Mouse (Mus musculus): ENCODE data around the gene Ust. TPM values are rescaled to one million over a fixed set of nuclear protein-coding genes. Genes with fewer than 3 reads are reported as not detected.

The Ust gene
- polyA plus RNA-seq, 1 experiment from 2014 or later: 8.5 TPM

DNA sequence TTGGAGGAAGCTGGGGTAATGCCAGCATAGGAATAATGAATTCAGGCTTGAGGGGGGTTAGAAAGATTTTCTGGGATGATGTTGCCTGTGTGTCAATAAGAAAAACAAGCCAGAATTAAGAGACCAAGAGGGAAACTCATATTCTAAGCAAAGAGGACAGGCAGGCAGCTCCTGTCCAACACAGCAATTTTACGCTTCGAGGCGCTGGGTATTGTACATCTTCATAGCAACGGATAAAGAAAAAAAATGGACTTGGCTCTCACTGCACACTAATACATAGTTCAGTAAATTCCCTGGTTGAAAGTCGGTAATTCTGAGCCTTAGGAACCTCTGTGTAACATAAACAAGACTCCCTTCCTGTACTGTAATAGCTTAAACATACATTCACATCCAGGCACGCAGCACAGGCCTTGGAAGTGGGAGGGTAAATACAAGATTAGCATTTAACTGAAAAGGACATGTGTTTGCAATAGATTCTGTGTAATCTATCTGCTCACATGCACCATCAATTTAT, 99.1 kb downstream of the Ust start:
- Histone ChIP-seq H3K4me2 (no peak overlapping the region), H3K4me3 (no peak overlapping the region), H3K27ac (no peak overlapping the region), H3K27me3 (no peaks in the 10 kb centered on the region), H3K36me3 (no peaks in the 10 kb centered on the region), H3K4me1 (peaks cover 14% of the 10 kb centered on the region), H3K9ac (no peak overlapping the region), H3K9me3 (no peaks in the 10 kb centered on the region)
- ATAC-seq (ENCODE audit: insufficient number of reproducible peaks, insufficient read depth, low FRiP score, low TSS enrichment, low read depth): no peak
- WGBS: 51% methylated on average over 6 of the region's 6 CpGs

- WGBS: 78% methylated on average over 5 of the region's 5 CpGs
- no peak overlapping the region for H3K4me3 ChIP-seq
- no peak for ATAC-seq (ENCODE audit: insufficient number of reproducible peaks, insufficient read depth, low FRiP score, low TSS enrichment, low read depth)
- H3K36me3 ChIP-seq: no peaks in the 10 kb centered on the region
- H3K27me3 ChIP-seq: no peaks in the 10 kb centered on the region
- H3K9me3 ChIP-seq: no peaks in the 10 kb centered on the region
- no peak overlapping the region for H3K27ac ChIP-seq
- H3K4me2 ChIP-seq: no peak overlapping the region
- peaks cover 14% of the 10 kb centered on the region for H3K4me1 ChIP-seq
- H3K9ac ChIP-seq: no peak overlapping the region
These were observed 103.2 kb downstream of the Ust start for GRCm38 (mm10) chr10:8415474-8415873.

DNA sequence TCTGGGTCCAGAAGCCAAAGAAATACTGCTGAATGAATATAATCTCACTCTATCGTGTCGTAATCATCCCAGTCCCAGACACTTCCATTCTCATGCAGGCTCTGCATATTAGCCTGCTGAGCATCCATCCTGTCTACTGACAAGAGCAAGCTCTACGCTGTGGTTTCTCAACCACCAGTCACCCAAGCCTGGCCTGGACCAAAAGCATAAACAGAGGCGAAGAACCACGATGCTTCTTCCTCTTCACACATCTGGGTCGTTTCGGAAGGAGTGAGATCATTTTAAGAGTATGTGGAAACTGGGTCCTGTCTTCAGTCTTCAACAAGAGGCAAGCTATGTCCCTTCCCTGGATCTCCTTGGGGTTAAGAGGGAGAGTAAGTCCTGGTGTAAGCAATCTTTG, 103.6 kb downstream of the Ust start:
- ATAC-seq (ENCODE audit: insufficient number of reproducible peaks, insufficient read depth, low FRiP score, low TSS enrichment, low read depth): no peak
- 91% methylated on average over 7 of the region's 7 CpGs for WGBS
- Histone ChIP-seq H3K27ac (no peak overlapping the region), H3K36me3 (no peaks in the 10 kb centered on the region), H3K9me3 (no peaks in the 10 kb centered on the region), H3K4me1 (peaks cover 9% of the 10 kb centered on the region), H3K9ac (no peak overlapping the region), H3K4me2 (no peak overlapping the region), H3K4me3 (no peak overlapping the region), H3K27me3 (no peaks in the 10 kb centered on the region)

DNA sequence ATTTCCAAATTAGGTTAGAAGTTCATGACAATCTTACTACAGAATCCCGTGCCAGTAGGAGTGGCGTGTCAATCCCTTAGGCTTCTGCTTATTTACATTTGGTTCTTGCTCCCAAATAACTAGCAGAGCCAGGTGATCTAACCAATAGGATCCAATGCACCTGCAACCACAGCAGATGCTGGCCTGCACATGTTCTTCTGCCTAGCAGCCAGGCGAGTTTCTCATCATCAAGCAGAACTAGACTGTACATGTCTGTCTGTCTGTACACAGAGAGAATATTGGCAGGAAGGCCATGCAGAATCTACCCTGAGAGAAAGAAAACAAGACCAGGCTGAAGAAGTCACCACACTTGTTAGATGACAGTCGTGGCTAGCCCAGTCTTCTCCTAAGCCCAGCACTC, 113.5 kb downstream of the Ust start:
- Histone ChIP-seq H3K4me1 (no peaks in the 10 kb centered on the region), H3K27me3 (no peaks in the 10 kb centered on the region), H3K9ac (no peak overlapping the region), H3K27ac (no peak overlapping the region), H3K4me3 (no peak overlapping the region), H3K36me3 (no peaks in the 10 kb centered on the region), H3K4me2 (no peak overlapping the region), H3K9me3 (no peaks in the 10 kb centered on the region)
- no peak for ATAC-seq (ENCODE audit: insufficient number of reproducible peaks, insufficient read depth, low FRiP score, low TSS enrichment, low read depth)
- 81% methylated on average over 4 of the region's 4 CpGs for WGBS

DNA sequence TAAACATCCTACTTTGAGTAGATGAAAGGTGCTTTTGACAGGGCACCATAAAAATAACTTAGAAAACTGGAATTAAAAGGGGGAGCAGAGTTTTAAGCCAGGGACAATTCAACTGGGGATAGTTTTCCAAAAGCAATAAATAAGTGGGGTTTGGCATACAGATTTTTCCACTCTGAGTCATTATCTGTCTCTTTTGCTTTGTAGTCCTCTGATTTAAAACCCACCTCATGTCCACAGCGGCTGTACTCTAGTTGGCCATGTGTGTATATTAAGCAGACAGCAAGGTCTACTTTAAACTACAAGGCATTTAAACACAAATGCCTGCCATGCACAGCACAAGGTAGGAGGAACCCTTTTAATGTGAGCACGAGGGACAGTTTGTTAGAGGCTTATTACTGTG, 126.4 kb downstream of the Ust start:
- ATAC-seq (ENCODE audit: insufficient number of reproducible peaks, insufficient read depth, low FRiP score, low TSS enrichment, low read depth): no peak
- Histone ChIP-seq H3K4me3 (no peak overlapping the region), H3K27me3 (no peaks in the 10 kb centered on the region), H3K4me2 (no peak overlapping the region), H3K9me3 (no peaks in the 10 kb centered on the region), H3K9ac (no peak overlapping the region), H3K27ac (no peak overlapping the region), H3K36me3 (no peaks in the 10 kb centered on the region), H3K4me1 (no peaks in the 10 kb centered on the region)
- WGBS: 84% methylated on average over 2 of the region's 2 CpGs

- H3K4me3 ChIP-seq: no peak overlapping the region
- H3K4me2 ChIP-seq: no peak overlapping the region
- no peak for ATAC-seq (ENCODE audit: insufficient number of reproducible peaks, insufficient read depth, low FRiP score, low TSS enrichment, low read depth)
- H3K9me3 ChIP-seq: no peaks in the 10 kb centered on the region
- no peaks in the 10 kb centered on the region for H3K27me3 ChIP-seq
- H3K36me3 ChIP-seq: no peaks in the 10 kb centered on the region
- 43% methylated on average over 4 of the region's 4 CpGs for WGBS
- no peak overlapping the region for H3K27ac ChIP-seq
- no peaks in the 10 kb centered on the region for H3K4me1 ChIP-seq
- no peak overlapping the region for H3K9ac ChIP-seq
These were observed 127.3 kb downstream of the Ust start for GRCm38 (mm10) chr10:8391264-8391748.

DNA sequence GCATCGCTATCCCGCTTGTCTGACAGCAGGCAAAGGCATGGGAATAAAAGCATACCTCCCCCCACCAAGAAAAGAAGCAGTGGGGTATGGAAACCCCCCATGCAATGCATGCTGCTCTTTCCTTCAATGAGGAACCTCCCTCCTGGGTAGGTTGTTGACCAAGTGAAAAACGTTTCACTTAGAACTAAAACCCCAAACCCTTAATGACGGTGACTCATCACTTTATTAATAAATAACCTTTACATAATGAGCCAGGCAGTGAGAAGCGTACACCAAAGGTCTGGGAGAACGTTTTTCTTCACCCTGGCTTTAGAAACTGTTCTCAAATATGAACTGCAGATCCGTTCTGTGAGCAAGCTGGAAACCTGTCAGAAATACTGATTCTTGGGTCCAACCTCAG, 130.4 kb downstream of the Ust start:
- Histone ChIP-seq H3K4me1 (no peaks in the 10 kb centered on the region), H3K9me3 (no peaks in the 10 kb centered on the region), H3K9ac (no peak overlapping the region), H3K36me3 (no peaks in the 10 kb centered on the region), H3K4me3 (no peak overlapping the region), H3K4me2 (no peak overlapping the region), H3K27ac (no peak overlapping the region), H3K27me3 (no peaks in the 10 kb centered on the region)
- 80% methylated on average over 7 of the region's 7 CpGs for WGBS
- ATAC-seq (ENCODE audit: insufficient number of reproducible peaks, insufficient read depth, low FRiP score, low TSS enrichment, low read depth): no peak

DNA sequence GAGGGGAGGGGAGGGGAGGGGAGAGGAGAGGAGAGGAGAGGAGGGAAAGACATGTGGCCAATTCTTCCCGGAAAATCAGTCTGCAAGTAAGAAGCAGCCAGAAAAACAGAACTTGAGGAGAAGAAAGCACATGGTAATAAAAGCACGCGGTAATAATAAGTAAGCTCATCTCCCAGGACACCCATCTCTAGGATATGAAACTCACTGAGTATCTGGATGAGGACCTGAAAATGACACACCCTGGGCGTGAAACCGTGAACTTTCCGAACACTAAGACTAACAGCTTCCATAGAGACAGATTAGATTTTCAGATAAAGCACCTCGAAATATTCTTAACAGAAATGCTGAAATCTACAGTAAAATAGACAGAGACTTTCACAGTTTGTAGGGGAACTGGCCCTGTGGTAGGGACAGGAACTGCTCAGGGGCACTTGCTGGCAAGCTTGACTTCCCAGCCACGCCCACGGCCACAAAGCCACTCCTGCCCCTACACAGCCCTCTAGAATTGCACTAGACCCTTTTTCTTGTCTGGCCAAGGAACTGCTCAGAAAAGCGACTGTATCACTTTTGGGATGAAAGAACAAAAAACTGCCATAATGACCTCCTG, 148.6 kb downstream of the Ust start:
- Histone ChIP-seq H3K9me3 (no peaks in the 10 kb centered on the region), H3K27ac (no peak overlapping the region), H3K4me3 (no peak overlapping the region), H3K27me3 (no peaks in the 10 kb centered on the region), H3K4me2 (no peak overlapping the region), H3K9ac (no peak overlapping the region), H3K36me3 (no peaks in the 10 kb centered on the region), H3K4me1 (peaks cover 4% of the 10 kb centered on the region; the same call in 1 of the 2 replicates)
- 73% methylated on average over 10 of the region's 10 CpGs for WGBS
- ATAC-seq (ENCODE audit: insufficient number of reproducible peaks, insufficient read depth, low FRiP score, low TSS enrichment, low read depth): no peak

- no peak overlapping the region for H3K4me2 ChIP-seq
- no peaks in the 10 kb centered on the region for H3K27me3 ChIP-seq
- H3K9me3 ChIP-seq: no peaks in the 10 kb centered on the region
- H3K9ac ChIP-seq: no peak overlapping the region
- H3K36me3 ChIP-seq: no peaks in the 10 kb centered on the region
- H3K27ac ChIP-seq: no peak overlapping the region
- ATAC-seq (ENCODE audit: insufficient number of reproducible peaks, insufficient read depth, low FRiP score, low TSS enrichment, low read depth): no peak
- H3K4me1 ChIP-seq: peaks cover 4% of the 10 kb centered on the region; the same call in 1 of the 2 replicates
- H3K4me3 ChIP-seq: no peak overlapping the region
- WGBS: 38% methylated on average over 1 of the region's 1 CpGs
These were observed 152.8 kb downstream of the Ust start for GRCm38 (mm10) chr10:8365816-8366215.

DNA sequence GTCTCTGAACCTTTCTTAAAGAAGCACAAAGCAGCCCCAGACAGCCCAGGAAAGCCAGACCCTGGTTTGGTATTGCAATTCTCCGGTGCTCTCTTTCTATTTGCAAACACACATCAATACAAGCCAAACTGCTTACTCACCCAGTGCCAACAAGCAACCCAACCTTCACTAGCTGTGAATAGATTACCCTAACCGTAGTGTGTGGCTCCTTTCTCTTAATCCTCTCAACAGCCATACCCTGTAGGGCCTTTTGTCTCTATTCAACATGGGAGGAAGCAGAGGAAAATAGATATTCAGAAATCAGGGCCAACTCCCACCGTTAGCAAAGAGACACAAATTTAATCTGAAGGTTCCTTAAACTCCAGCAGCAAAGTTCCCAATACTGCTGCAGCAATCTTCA, 154.4 kb downstream of the Ust start:
- H3K4me3 ChIP-seq: no peak overlapping the region
- no peak overlapping the region for H3K9ac ChIP-seq
- 58% methylated on average over 3 of the region's 3 CpGs for WGBS
- no peak overlapping the region for H3K4me2 ChIP-seq
- no peak overlapping the region for H3K27ac ChIP-seq
- no peaks in the 10 kb centered on the region for H3K27me3 ChIP-seq
- ATAC-seq (ENCODE audit: insufficient number of reproducible peaks, insufficient read depth, low FRiP score, low TSS enrichment, low read depth): no peak
- H3K9me3 ChIP-seq: no peaks in the 10 kb centered on the region
- no peaks in the 10 kb centered on the region for H3K4me1 ChIP-seq
- no peaks in the 10 kb centered on the region for H3K36me3 ChIP-seq

GRCm38 (mm10) chr10:8363281-8363680, 155.3 kb downstream of the Ust start:
- H3K9me3 ChIP-seq: no peaks in the 10 kb centered on the region
- no peak overlapping the region for H3K4me2 ChIP-seq
- no peaks in the 10 kb centered on the region for H3K36me3 ChIP-seq
- H3K4me1 ChIP-seq: no peaks in the 10 kb centered on the region
- H3K9ac ChIP-seq: no peak overlapping the region
- 63% methylated on average over 8 of the region's 8 CpGs for WGBS
- no peaks in the 10 kb centered on the region for H3K27me3 ChIP-seq
- ATAC-seq (ENCODE audit: insufficient number of reproducible peaks, insufficient read depth, low FRiP score, low TSS enrichment, low read depth): no peak
- no peak overlapping the region for H3K4me3 ChIP-seq
- no peak overlapping the region for H3K27ac ChIP-seq

DNA sequence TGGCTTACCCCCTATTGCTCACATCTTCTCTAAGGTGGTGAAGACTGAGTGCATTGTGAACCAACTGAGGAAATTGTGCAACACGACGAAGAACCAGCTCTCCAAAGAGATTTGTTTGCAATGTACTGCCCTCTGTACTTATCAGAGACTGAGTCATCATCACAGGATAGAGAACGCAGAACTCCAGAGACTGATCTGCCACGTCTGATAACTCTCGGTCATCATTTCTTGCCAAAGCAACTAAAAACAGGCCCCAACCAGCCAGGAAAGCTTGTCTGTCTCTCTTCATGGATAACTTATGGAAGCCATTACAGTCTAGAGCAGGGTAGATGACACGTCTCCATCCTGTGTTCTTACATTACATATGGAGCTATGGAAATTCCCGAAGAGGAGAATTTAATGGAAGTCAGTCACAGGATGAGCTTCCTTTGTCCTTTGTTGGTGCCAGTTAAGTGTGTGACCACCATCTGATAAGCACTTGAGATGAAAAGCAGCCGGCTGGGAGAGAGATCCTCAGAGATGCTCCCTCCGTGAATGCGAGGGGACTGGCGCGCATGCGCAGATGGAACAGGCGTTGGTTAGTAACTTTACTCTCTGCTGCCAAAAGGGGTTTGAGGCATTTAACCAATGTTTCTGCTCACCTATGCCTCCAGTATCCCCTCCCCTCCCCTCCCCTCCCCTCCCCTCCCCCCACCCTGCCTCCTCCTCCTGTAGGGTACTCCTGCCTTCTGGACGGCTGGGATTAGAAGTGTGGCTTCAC, 160.2 kb downstream of the Ust start:
- Histone ChIP-seq H3K4me2 (no peak overlapping the region), H3K36me3 (no peaks in the 10 kb centered on the region), H3K9ac (no peak overlapping the region), H3K9me3 (no peaks in the 10 kb centered on the region), H3K4me1 (no peaks in the 10 kb centered on the region), H3K4me3 (no peak overlapping the region), H3K27me3 (no peaks in the 10 kb centered on the region), H3K27ac (no peak overlapping the region)
- WGBS: 73% methylated on average over 15 of the region's 15 CpGs
- no peak for ATAC-seq (ENCODE audit: insufficient number of reproducible peaks, insufficient read depth, low FRiP score, low TSS enrichment, low read depth)
